Mouse (Mus musculus) CH12.LX (cell line): Measurements from ENCODE around the gene Naa80.

Source experiments
- HCFC1 ChIP-seq: IDR thresholded peaks from 2 replicates; pipeline ENCODE4 v1.6.1; 2012; ENCODE audit warnings: low read depth, mild to moderate bottlenecking, inconsistent platforms, low read length, improper control_type of control experiment
- MYC ChIP-seq: IDR thresholded peaks from 2 replicates; pipeline ENCODE4 v1.6.1; 2011; ENCODE audit warnings: low read depth, mild to moderate bottlenecking, improper control_type of control experiment, low read length
- POLR2A ChIP-seq: IDR thresholded peaks from 2 replicates; pipeline ENCODE4 v1.6.1; 2011; ENCODE audit warnings: low read depth, mild to moderate bottlenecking, improper control_type of control experiment, low read length
- RCOR1 ChIP-seq: conservative IDR thresholded peaks from 2 replicates; pipeline ENCODE4 v1.6.1; 2012; ENCODE audit warnings: low read depth, mild to moderate bottlenecking, inconsistent platforms, low read length, improper control_type of control experiment
- SIN3A ChIP-seq: IDR thresholded peaks from 2 replicates; pipeline ENCODE4 v1.6.1; 2012; ENCODE audit warnings: low read length, improper control_type of control experiment, inconsistent platforms

GRCm38 (mm10) chr9:107632478-107632877 is 53.8 kb downstream of the Naa80 start:
- no peak for TF ChIP-seq RCOR1
- TF ChIP-seq SIN3A, result no peak
- no peak for TF ChIP-seq POLR2A
- TF ChIP-seq HCFC1, result no peak
- no peak for TF ChIP-seq MYC
